Mouse (Mus musculus) spleen, postnatal 10 days (tissue): Measurements from ENCODE around the gene Ccdc162.

Source experiments
- DNase-seq, 2 experiments: peaks; one replicate each; pipeline ENCODE4 v3.0.0; 2021 to 2022; ENCODE audit warnings: low spot score in 2 of 2

The Ccdc162 gene

DNA sequence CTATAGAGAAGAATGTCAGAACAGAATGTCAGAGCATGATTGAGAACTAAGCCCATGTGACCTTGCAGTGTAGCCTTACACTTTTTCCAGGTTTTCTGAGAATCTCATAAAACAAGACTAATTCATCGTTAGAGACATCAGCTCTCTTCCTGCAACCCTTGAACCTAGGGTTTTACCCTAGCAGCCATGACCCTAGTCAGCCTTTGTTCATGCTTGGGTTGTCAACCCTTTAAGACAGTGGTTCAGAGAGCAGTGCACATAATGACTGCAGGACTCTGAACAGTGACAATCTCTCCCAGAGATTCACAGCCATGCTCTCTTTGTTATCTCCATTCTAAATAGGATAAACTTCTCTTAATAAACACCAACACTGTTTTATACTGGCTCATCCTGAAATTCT, 137.9 kb downstream of the Ccdc162 start:
- DNase-seq = no peak

DNA sequence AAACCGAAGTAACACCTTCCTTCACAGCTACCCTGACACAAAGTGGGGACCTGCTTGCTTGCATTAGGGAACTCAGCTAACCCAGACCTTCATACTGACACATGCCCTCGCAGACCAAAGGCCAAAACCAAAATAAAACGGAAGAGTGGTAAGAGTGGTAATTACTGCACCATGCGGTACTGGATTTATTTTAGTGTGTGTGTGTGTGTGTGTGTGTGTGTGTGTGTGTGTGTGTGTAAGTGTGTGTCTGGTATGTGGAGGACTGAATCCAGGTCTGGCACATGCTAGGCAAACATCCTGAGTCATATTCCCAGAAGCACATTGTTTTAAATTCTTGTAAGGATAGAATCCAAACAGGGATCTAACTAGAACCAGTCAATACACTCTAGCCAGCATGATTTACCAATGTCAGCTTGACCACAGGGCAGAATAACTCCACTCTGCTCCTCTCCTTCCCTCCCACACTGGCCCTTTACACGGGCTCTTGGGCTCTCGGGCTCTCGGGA, 140.1 kb downstream of the Ccdc162 start:
- no peak for DNase-seq

DNA sequence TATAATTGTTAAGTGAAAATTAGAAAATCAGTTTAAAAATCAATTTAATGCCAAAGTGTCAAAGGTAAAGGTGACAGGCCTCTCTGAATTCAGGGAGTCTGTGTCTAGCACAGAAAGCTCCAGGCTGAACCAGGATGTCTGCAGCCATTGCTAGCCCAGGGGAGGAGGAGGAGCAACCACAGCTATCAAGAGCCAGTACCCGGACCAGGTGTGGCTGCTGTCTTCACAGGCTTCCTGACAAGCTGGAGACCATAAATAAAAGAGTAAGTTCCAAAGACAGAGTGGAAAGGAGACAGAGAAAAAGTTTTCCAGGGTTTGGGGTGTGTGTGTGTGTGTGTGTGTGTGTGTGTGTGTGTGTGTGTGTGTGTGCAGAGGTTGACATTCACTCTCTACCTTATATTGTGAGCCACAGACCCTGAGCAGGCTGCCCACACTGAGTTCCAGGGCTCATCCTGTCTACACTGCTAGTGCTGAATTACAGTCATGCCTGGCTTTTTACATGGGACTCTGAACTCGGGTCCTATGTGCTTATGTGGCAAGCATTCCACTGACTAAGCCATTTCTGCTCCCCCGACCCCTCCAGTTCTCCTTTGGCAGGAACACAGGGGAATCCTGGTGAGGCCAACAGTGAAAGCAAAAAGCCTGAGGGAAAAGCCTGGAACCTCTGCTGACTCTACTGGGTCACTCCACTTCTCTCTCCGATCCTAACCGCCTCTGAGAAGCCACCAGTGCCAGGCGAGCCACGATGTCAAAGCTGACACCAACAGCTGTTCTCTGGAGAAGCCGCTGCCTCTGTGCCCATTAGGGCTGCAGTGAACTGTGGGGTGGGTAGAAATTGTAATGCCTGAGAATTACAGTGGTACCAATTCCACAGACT, 140.7 kb downstream of the Ccdc162 start:
- no peak for DNase-seq

DNA sequence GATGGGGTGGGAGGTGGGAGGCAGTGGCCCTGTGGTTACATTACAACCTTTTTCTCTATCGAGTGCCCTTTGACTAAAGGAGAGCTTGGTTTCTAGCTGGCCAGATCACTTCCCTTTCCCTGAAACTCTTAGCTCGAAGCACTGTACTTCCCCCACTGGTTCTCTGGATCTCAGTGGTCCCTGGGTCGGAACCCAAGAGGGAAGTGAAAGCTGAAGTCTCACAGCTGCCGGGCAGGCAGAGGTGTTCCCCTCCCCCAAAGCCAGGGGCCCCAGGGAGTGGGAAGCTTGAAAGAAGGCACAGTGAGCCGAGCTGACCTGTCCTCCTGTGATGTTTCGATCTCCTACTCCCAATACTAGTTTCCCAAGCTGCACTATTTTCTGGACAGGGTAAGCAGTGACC, 143.2 kb downstream of the Ccdc162 start:
- peak in 1 of 2 experiments; percentile 73 for DNase-seq

DNA sequence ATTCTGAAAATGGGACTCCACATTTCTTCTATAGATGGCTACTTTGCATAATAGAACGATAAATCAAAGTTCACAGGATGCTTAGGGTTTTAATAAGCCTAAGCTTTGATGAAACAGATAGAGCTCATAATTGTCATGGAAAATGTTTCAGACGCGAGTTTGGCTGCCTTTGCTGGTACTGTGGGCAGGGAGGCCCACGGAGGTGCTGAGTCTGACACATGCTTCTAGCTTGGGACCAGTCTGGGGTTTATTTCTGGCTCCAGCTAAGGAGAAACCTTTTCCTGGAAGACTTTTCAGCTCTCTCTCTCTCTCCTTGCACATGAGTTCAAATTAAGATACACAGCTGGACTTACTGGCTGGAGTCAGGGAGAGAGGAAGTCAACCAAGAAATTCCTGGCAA, 144.2 kb downstream of the Ccdc162 start:
- DNase-seq = no peak

DNA sequence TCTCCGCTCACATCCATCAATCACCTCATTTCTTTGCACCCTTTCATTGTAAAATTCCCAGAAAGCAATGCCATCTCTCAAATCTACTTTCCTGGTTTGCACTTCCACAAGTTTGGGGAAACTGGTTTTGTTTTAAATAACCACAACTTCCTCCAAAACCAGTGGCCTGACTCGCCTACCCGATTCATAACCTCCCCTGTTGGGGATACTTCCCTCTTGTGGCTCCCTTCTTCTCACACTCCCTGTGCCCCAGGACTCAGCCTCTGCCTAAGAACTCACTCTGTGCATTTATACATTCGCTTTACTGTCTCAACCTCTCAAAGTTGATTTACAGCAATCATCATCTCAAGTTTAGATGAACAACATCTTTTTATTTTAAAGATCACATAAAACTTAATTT, 145.4 kb downstream of the Ccdc162 start:
- DNase-seq = no peak

DNA sequence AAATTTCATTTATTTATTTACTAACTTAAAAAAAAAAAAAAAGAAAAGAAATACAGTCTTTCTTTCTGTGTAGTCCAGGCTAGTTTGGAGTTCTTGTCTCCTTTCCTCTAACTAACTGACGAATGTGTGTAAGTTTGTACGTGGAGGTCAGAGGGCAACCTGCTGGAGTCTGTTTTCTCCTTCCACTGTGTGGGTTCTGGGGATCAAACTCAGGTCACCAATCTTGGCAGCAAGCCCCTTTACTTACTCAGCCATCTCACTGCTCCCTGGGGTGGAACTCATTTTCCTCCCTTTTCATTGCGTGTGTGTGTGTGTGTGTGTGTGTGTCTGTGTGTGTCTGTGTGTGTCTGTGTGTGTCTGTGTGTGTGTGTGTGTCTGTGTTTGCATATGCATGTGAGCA, 148.1 kb downstream of the Ccdc162 start:
- DNase-seq = no peak

DNA sequence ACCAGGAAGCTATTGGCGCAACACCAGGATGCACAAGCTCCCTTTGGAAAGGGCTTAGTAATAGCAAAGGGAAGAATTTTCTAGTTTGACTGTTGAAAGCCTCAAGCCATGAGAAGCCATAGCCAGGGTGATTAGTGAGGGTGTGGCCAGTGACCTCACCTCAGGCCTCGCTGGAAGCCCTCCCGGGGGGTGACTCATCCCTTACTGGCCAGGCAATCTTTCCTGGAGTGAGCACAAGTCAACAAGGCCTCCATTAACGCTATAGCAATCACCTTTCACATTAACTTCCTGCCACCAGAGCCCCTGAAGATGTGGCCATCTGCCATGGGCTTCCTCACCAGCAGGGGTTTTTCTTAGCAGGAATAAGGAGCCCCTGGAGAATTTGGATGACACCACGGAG, 151.3 kb downstream of the Ccdc162 start:
- DNase-seq = no peak

DNA sequence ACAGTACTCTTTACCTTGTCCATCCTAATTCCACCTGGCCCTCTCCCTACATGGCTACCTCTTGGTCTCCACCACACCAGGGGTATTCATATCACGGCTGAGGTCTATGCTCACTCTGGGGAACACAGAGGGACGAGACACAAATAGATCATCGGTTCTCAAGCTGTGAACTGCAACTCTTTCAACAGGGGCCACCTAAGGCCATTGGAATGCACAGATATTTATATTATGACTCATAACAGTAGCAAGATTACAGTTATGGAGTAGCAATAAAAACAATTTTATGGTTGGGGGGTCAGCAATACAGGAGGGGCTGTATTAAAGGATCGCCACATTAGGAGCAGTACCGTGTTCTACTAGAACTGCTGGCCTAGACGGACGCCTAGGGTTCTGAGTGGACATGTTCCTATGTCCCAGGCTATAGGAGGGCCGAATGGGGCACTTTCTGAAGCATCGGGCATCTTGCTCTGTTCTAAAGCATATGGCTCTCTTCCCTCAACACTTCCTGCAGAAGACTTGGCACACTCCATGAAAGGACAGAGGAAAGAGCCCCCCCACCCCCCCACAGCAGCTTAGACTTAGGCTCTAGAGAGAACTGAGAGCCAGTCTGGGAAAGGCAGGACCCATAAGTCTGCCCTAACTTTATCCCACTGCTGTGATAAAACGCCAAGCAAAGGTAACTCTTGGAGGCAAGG, 154.6 kb downstream of the Ccdc162 start:
- no peak for DNase-seq

DNA sequence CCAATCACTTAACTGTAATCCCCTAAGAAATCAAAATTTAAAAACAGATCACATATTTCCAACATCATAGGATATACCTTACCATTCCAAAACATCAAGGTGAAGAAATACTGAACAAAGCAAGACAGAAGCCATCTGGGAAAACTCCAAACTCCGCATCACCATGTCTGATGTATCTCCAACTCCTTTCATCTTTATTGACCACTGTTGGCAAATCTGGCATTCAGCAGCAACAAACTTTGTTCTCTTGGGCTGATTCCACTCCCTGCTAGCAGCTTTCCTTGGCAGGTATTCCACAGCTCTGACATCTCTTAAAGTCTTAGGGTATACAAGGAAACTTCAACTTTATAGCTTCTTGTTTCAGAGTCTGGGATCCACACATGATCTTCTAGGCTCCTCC, 158.0 kb downstream of the Ccdc162 start:
- no peak for DNase-seq

DNA sequence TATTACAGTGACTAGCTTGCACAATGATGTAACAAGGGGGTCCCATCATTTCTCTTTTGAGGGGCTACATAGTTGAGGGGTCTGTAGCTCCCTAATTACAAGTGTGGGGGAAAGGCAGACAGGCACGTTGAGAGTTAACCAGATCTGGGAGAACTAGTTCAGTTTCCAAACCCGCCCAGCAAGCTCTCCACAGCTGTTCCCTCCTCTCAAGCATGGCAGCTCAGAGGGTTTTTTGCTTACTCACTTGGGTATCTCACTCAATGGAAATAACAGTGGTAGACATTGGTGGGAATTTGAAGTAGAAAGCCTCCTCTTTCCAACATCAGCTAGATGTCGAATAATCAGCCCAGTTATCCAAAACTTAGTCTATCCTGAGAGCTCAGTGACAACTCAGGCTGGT, 161.4 kb downstream of the Ccdc162 start:
- no peak for DNase-seq

DNA sequence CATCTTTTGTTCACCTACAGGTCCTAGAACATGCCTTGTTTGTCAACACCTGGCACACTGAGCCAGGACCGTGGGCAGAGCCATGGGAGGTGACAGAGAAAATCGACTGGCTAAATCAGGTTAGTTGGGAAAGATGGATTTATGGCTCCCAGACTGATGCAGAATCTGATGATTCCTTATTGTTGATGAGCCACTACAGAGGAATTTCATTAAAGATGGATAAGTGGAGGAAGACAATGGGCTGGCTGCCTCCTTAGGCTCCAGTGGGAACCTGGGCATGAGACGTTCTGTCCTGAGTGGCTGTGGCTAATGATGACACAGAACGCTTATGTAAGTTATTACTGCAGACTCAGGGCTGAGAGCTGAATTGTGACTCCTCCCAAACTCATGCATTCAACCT, 162.7 kb downstream of the Ccdc162 start:
- DNase-seq = no peak

DNA sequence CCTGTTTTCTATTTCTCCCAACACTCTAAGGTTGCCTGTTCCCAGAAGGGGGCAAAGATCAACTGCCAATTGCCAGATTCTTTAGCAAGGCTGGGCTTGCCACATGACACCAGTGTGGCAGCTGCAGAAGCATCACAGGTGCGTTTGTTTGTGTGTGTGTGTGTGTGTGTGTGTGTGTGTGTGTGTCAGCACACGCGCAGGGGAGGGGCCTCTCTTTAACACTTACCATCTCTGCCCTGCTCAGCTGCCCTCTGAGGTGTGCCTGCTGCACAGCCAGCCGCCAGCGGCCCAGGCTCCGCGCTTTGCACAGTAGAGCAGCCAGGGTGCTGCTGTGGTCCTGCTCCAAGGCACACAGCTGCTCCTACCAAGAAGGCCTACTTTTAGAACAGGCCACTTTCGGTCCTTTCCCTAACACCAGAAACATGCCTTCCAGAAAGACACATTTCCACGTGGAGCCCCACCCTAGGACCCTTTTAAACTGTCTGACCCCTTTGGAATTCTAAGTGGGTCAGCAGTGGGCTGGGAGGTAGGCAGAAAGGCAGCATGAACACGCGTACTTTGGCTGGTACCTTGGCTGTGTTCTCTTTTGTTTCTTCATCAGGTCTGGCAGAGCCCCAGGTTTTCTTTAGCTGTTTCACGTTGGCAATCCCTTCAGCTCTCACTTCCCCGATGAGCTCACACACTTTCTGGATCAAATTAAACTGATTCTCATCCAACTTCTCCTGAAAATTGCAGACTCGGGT, 163.4 kb downstream of the Ccdc162 start:
- peak in 1 of 2 experiments; percentile 57 for DNase-seq

DNA sequence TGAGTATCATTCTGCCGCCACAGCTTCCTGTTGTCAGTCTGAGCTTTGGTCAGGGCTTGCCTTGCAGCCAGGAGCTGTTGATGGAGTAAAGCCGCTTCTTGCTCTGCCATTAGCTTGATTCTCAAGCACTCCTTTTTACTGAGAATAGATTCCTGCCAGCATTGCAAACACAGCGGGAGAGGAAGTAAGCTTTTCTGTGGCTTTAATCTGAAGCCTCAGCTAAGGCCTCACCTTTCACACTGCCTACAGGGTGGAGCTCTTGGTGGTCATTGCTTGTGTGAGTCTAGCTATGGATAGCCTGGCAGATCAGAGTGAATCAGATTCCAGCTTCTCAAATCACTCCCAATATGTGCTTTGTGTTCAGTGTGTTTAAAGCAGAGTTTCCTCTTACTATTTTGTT, 164.1 kb downstream of the Ccdc162 start:
- DNase-seq = no peak

DNA sequence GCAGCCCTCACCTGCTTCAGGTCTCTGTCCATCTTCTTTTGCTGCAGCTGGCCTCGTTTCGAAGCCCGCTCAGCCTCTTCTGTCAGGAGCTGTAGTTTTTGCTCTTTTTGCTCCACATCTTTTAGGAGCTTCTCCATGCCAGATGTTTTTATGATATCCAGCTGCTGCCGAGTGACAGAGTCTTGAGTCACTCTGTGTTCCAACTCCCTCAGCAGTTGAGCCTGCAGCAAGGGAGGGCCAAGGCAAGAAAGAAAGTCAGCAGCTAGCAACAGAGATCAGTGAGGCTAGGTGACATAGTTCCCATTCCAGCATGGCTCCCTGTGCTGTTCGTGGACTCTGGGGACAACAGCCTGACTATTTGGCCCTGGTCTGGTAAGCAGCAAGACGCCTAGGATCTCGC, 165.7 kb downstream of the Ccdc162 start:
- DNase-seq = no peak

DNA sequence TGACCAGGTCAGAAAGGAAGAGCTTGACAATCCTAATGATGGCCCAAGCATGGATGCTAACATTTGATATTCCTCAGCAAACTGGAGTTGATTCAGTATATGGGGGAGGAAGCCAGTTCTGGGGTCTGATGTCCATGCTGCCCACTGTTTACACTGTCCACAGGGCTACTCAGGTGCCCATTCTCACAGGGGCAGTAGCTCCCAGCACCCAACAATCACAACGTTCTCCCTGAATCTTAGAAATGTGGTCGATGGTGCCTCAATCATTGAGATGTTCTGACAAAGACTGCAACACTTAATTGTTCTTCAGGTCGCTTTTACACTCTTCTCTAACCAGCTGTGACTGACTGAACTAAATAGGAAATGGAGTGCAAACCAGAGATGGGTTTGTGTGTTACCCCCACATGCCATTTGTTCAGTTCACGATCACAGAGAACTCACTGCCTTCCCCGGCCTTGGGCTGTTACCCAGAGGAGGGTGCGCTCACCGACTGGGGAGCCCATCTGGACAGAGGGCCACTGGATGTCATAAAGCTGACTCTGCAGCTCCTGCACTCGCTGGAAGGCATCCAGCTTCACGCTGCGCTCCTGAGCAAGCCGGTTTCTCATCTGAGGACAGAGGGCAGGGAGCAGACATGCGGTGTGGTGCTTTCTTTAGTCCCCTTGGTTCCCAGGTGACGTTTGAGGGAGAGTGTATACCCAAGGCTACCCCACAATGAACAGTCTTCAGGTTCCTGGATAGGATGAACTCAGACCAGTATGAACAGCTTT, 169.9 kb downstream of the Ccdc162 start:
- no peak for DNase-seq

DNA sequence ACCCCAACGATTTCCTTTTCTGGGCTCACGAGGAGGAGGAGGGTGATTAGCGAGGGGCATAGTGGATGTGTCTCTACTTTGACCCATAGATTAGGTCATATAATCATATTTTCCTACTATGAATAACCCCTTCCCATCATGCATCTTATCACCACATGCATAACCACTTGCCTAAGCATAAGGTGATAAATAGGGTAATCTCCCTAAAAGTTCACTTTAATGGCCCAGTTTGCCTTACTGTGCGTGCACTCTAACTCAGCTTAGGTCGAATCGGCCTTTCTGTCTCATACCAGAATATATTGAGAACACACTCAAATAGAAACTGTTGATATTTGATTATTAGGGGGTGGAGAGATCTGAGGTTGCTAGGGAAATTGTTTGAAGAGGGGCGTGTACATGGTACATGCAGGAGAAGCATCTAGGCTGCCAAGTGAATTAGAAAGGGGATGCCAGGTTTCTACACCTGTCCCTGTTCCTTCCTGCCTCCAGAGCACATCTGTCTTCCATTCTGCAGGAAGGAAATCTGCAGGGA, 171.1 kb downstream of the Ccdc162 start:
- DNase-seq = no peak

DNA sequence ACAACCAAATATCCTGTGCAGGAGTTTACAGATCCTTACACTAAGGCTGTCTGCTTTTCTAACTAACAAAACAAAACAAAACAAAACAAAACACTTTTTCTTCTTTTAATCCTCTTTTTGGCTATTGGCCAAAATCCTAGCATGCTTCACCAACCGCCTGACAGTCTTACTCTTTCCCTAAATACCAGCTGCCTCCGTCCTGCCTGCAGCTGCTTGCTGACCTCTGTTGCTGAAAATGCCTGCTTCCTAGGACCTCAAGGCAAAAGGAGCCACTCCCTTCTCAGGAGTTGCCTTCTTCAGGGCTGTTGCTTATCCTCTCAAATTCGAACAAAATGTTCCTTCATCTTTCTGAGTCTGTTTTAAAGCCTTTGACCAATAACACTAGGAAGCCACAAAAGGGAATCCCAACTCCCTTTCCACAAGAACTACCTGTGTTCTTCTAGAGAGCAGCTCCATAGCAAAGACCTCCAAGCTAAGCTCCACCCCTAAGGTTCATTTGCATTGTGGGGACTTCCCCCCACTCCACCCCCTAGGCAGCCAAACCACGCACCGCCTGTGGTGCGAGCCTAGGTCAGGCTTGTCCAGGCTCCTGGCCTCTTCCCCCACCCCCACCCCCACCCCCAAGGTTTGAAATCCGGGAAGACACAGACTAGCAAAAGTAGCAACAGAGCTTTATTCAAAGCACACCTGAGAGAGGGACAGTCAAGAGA, 171.8 kb downstream of the Ccdc162 start:
- peak in 1 of 2 experiments; percentile 28 for DNase-seq

DNA sequence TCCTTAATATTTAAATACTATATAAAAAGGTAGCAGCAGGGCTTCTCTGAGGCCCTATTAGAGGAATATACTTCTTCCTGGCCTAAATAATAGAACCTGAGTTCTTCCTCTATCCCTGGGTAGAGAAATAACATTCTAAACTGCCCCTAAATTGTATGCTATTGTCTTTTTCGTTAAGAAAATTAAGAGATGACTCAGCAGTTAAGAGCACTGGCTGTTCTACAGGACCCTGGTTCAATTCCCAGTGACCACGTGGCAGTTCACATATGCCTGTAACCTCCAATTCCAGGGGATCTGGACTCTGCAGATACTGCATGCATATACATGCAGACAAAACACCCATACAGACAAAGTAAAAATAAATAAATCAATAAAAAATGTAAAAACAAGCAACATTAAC, 172.6 kb downstream of the Ccdc162 start:
- no peak for DNase-seq

DNA sequence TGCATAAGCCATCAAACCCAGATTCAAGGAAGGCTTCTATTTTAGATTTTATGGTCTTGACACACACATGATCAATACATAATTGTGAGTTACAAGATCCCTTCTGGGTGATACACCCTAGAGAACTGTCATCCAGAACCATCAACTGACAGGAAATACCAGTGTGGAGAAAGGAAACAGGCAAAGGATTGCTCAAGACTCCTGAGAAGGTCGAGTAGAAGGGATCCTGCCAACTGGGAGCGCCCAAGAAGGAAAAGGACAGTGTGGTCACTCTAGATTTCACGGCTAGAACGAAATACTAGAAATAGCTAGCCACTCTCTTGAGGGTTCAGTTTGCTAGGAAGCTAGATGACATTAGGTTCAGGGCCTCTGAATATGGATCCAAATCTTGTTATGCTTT, 173.0 kb downstream of the Ccdc162 start:
- DNase-seq = no peak

DNA sequence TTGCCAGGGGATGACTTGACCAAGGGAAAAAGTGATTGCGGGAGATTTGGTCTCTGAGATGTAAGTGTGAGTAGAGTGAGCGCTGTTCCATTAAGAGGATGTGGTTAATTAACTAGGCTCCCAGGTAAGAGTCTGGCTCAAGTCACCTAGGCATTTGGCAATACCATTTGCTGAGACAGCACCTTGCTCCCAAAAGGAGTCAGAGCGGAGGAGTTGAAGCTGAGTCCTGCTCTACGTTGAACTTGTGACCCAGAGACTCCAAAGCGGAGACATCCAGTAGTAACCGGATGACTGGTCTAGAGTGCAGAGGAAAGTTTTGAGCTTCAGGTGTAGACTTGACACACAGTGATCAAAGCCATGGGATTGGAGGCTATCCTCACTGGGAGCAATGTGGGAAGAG, 174.4 kb downstream of the Ccdc162 start:
- no peak for DNase-seq
